Mouse (Mus musculus): ENCODE results near the gene Olfr3. TPM values are rescaled to one million over a fixed set of nuclear protein-coding genes. Genes with fewer than 3 reads are reported as not detected.

Gene Olfr3
- polyA plus RNA-seq (2015; fragmentation: Nextera tagmentation; extraction: Ambion mirVana): not detected in 2 replicates

DNA sequence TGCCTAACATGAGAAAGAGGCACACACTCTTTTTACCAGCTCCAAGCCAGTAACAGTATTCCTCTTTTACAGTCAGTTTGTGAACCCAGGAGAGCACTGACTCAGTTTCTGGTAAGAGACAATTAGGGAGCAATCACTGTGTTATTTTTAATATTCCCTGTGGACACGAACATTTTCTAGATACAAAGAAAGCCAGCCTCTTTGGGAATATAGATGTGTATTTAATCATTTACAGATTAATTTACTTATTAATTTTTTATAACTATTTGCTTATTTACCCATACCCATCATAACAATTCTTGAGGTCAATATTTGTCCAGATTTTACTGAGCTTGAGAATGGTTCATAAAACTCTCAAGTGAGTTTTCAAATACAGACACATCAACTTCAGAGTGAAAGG, at the start of gene Olfr3:
TSS of gene Olfr3 (minus strand) at position 101 of the 400 bp plus-strand sequence.
- Histone ChIP-seq H3K4me2 (ENCODE audit: low read depth, low read length) (no peak within 1 kb of the TSS), H3K4me3 (ENCODE audit: low read depth, low read length) (no peak within 1 kb of the TSS), H3K4me1 (ENCODE audit: insufficient read depth) (no peaks in the 10 kb centered on the region), H3K27me3 (ENCODE audit: insufficient read depth, low read length) (no peaks in the 10 kb centered on the region), H3K36me3 (replicated peaks; ENCODE audit: insufficient read depth, low read length) (no peaks in the 10 kb centered on the region), H3K9me3 (ENCODE audit: low read length) (peaks cover 3% of the 10 kb centered on the region; the same call in 1 of the 2 replicates), H3K27ac (ENCODE audit: low read depth) (no peak within 1 kb of the TSS), H3K9ac (replicated peaks) (no peak within 1 kb of the TSS)
- DNase-seq: no peak
- TF ChIP-seq EP300 (IDR thresholded peaks at IDR 0.05; ENCODE audit: low read depth) (no peak), CTCF (IDR thresholded peaks at IDR 0.05; ENCODE audit: low read depth) (no peak)
- 60% methylated on average over 1 of the region's 1 CpGs for WGBS (ENCODE audit: insufficient replicate concordance)
- no peak for ATAC-seq

GRCm38 (mm10) chr2:36862560-36862959, 45.7 kb upstream of the Olfr3 start, which contains the start of gene Olfr351:
TSS of gene Olfr351 (minus strand) at chr2:36862660.
- WGBS (ENCODE audit: insufficient replicate concordance): 61% methylated on average over 1 of the region's 1 CpGs
- H3K4me1 ChIP-seq (ENCODE audit: insufficient read depth): no peaks in the 10 kb centered on the region
- no peak for DNase-seq

GRCm38 (mm10) chr2:36846010-36846409, 29.2 kb upstream of the Olfr3 start, which contains the start of gene Olfr350:
TSS of gene Olfr350 (plus strand) at chr2:36846310.
- TF ChIP-seq EP300 (IDR thresholded peaks at IDR 0.05; ENCODE audit: low read depth): no peak
- no peak for TF ChIP-seq CTCF (IDR thresholded peaks at IDR 0.05; ENCODE audit: low read depth)
- no peak within 1 kb of the TSS for H3K27ac ChIP-seq (ENCODE audit: low read depth)
- no peak within 1 kb of the TSS for H3K4me3 ChIP-seq (ENCODE audit: low read depth, low read length)
- no peak for DNase-seq
- H3K36me3 ChIP-seq (replicated peaks; ENCODE audit: insufficient read depth, low read length): no peaks in the 10 kb centered on the region
- H3K27me3 ChIP-seq (ENCODE audit: insufficient read depth, low read length): no peaks in the 10 kb centered on the region
- H3K9me3 ChIP-seq (ENCODE audit: low read length): no peaks in the 10 kb centered on the region
- 71% methylated on average over 1 of the region's 1 CpGs for WGBS (ENCODE audit: insufficient replicate concordance)
- no peak for ATAC-seq
- no peaks in the 10 kb centered on the region for H3K4me1 ChIP-seq (ENCODE audit: insufficient read depth)
- H3K9ac ChIP-seq (replicated peaks): no peak within 1 kb of the TSS
- no peak within 1 kb of the TSS for H3K4me2 ChIP-seq (ENCODE audit: low read depth, low read length)

More at GRCm38 (mm10) chr2:36862560-36862959, 45.7 kb upstream of the Olfr3 start, which contains the start of gene Olfr351:
- Histone ChIP-seq H3K4me3 (ENCODE audit: low read depth, low read length) (no peak within 1 kb of the TSS), H3K9ac (replicated peaks) (no peak within 1 kb of the TSS), H3K9me3 (ENCODE audit: low read length) (no peaks in the 10 kb centered on the region), H3K27me3 (ENCODE audit: insufficient read depth, low read length) (no peaks in the 10 kb centered on the region), H3K4me2 (ENCODE audit: low read depth, low read length) (no peak within 1 kb of the TSS), H3K27ac (ENCODE audit: low read depth) (no peak within 1 kb of the TSS), H3K36me3 (replicated peaks; ENCODE audit: insufficient read depth, low read length) (no peaks in the 10 kb centered on the region)
- ATAC-seq: no peak
- TF ChIP-seq EP300 (IDR thresholded peaks at IDR 0.05; ENCODE audit: low read depth) (no peak), CTCF (IDR thresholded peaks at IDR 0.05; ENCODE audit: low read depth) (no peak)

GRCm38 (mm10) chr2:36790238-36790637, 26.6 kb downstream of the Olfr3 start, which contains the start of gene Olfr50:
TSS of gene Olfr50 (plus strand) at chr2:36790538.
- H3K9me3 ChIP-seq (ENCODE audit: low read length): peaks cover 2% of the 10 kb centered on the region; the same call in 1 of the 2 replicates
- H3K4me1 ChIP-seq (ENCODE audit: insufficient read depth): no peaks in the 10 kb centered on the region
- H3K4me3 ChIP-seq (ENCODE audit: low read depth, low read length): no peak within 1 kb of the TSS
- no peaks in the 10 kb centered on the region for H3K27me3 ChIP-seq (ENCODE audit: insufficient read depth, low read length)
- TF ChIP-seq EP300 (IDR thresholded peaks at IDR 0.05; ENCODE audit: low read depth) (no peak), CTCF (IDR thresholded peaks at IDR 0.05; ENCODE audit: low read depth) (no peak)
- H3K9ac ChIP-seq (replicated peaks): no peak within 1 kb of the TSS
- H3K27ac ChIP-seq (ENCODE audit: low read depth): no peak within 1 kb of the TSS
- DNase-seq (no peak), ATAC-seq (no peak)
- WGBS (ENCODE audit: insufficient replicate concordance): 71% methylated on average over 2 of the region's 2 CpGs
- no peaks in the 10 kb centered on the region for H3K36me3 ChIP-seq (replicated peaks; ENCODE audit: insufficient read depth, low read length)
- H3K4me2 ChIP-seq (ENCODE audit: low read depth, low read length): no peak within 1 kb of the TSS

DNA sequence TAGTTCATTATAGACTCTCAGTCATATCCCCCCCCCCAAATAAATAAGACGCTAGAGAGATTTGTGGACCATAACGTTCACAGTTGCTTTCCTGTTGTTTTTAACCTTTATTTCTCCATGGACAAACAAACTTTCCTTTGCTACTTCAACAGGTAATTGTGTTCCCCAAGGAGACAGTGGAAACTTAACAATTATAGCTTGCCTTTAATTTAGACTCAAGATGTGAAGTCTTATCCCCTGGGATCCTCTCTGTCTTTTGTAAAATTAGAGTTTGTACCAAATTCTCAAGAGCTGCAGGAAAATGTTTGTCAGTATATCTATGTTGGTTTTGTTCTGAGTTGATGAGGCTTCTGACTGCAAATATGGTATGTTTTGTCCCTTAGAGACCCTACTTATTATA, 32.9 kb downstream of the Olfr3 start, which contains the start of gene Olfr348:
TSS of gene Olfr348 (plus strand) at position 301 of the 400 bp plus-strand sequence.
- DNase-seq: no peak
- no peak within 1 kb of the TSS for H3K27ac ChIP-seq (ENCODE audit: low read depth)
- TF ChIP-seq CTCF (IDR thresholded peaks at IDR 0.05; ENCODE audit: low read depth) (no peak), EP300 (IDR thresholded peaks at IDR 0.05; ENCODE audit: low read depth) (no peak)
- no peaks in the 10 kb centered on the region for H3K4me1 ChIP-seq (ENCODE audit: insufficient read depth)
- no peaks in the 10 kb centered on the region for H3K27me3 ChIP-seq (ENCODE audit: insufficient read depth, low read length)
- 62% methylated on average over 2 of the region's 2 CpGs for WGBS (ENCODE audit: insufficient replicate concordance)
- H3K9ac ChIP-seq (replicated peaks): no peak within 1 kb of the TSS
- H3K4me2 ChIP-seq (ENCODE audit: low read depth, low read length): no peak within 1 kb of the TSS
- H3K36me3 ChIP-seq (replicated peaks; ENCODE audit: insufficient read depth, low read length): no peaks in the 10 kb centered on the region
- ATAC-seq: no peak
- H3K4me3 ChIP-seq (ENCODE audit: low read depth, low read length): no peak within 1 kb of the TSS
- no peaks in the 10 kb centered on the region for H3K9me3 ChIP-seq (ENCODE audit: low read length)

Other genes starting within 250 kb of the Olfr3 start
- gene Olfr345, start 177.0 kb downstream of the Olfr3 start, polyA plus RNA-seq (2015; fragmentation: Nextera tagmentation; extraction: Ambion mirVana): not detected in 2 replicates
- not detected in 2 replicates for gene Olfr346, start 131.2 kb downstream of the Olfr3 start, polyA plus RNA-seq (2015; fragmentation: Nextera tagmentation; extraction: Ambion mirVana)
- not detected in 2 replicates for gene Olfr347, start 85.1 kb downstream of the Olfr3 start, polyA plus RNA-seq (2015; fragmentation: Nextera tagmentation; extraction: Ambion mirVana)
- not detected in 2 replicates for gene Olfr348, start 32.8 kb downstream of the Olfr3 start, polyA plus RNA-seq (2015; fragmentation: Nextera tagmentation; extraction: Ambion mirVana)
- gene Olfr50, start 26.5 kb downstream of the Olfr3 start, polyA plus RNA-seq (2015; fragmentation: Nextera tagmentation; extraction: Ambion mirVana): not detected in 2 replicates
- gene Olfr350, start 29.3 kb upstream of the Olfr3 start, polyA plus RNA-seq (2015; fragmentation: Nextera tagmentation; extraction: Ambion mirVana): not detected in 2 replicates
- gene Olfr351, start 45.6 kb upstream of the Olfr3 start, polyA plus RNA-seq (2015; fragmentation: Nextera tagmentation; extraction: Ambion mirVana): not detected in 2 replicates
- gene Olfr352, start 51.4 kb upstream of the Olfr3 start, polyA plus RNA-seq (2015; fragmentation: Nextera tagmentation; extraction: Ambion mirVana): not detected in 2 replicates
- gene Olfr353, start 75.9 kb upstream of the Olfr3 start, polyA plus RNA-seq (2015; fragmentation: Nextera tagmentation; extraction: Ambion mirVana): not detected in 2 replicates
- gene Olfr354, start 88.6 kb upstream of the Olfr3 start, polyA plus RNA-seq (2015; fragmentation: Nextera tagmentation; extraction: Ambion mirVana): not detected in 2 replicates
- gene Olfr355, start 111.9 kb upstream of the Olfr3 start, polyA plus RNA-seq (2015; fragmentation: Nextera tagmentation; extraction: Ambion mirVana): not detected in 2 replicates
- gene Olfr356, start 120.1 kb upstream of the Olfr3 start, polyA plus RNA-seq (2015; fragmentation: Nextera tagmentation; extraction: Ambion mirVana): not detected in 2 replicates
- not detected in 2 replicates for gene Olfr357, start 176.8 kb upstream of the Olfr3 start, polyA plus RNA-seq (2015; fragmentation: Nextera tagmentation; extraction: Ambion mirVana)
- gene Olfr358, start 192.3 kb upstream of the Olfr3 start, polyA plus RNA-seq (2015; fragmentation: Nextera tagmentation; extraction: Ambion mirVana): not detected in 2 replicates
- not detected in 2 replicates for gene Olfr360, start 248.7 kb upstream of the Olfr3 start, polyA plus RNA-seq (2015; fragmentation: Nextera tagmentation; extraction: Ambion mirVana)

All from liver, postnatal 0 days (tissue).